Mouse (Mus musculus): ENCODE results near the gene Macrod1. TPM values are rescaled to one million over a fixed set of nuclear protein-coding genes. Genes with fewer than 3 reads are reported as not detected.
A peak's percentile ranks its signal among the peaks of the same experiment; 100 is the strongest.

The Macrod1 gene
- total RNA-seq, 2 experiments from 2014 or later: 3.7 to 17.6 TPM

- ATAC-seq (replicated peaks; ENCODE audit: poor library complexity): no peak
Observed at GRCm38 (mm10) chr19:7164238-7164637, 107.6 kb downstream of the Macrod1 start.

- peak; percentile 35; the same call in 1 of the 2 replicates for ATAC-seq (replicated peaks; ENCODE audit: poor library complexity)
Observed at GRCm38 (mm10) chr19:7164820-7165323, 108.3 kb downstream of the Macrod1 start.

- ATAC-seq (replicated peaks; ENCODE audit: poor library complexity): no peak
Observed at GRCm38 (mm10) chr19:7165509-7166199, 109.0 kb downstream of the Macrod1 start.

GRCm38 (mm10) chr19:7166200-7166711 is 109.6 kb downstream of the Macrod1 start:
- ATAC-seq (replicated peaks; ENCODE audit: poor library complexity): no peak

GRCm38 (mm10) chr19:7166767-7167166 is 110.2 kb downstream of the Macrod1 start:
- no peak for ATAC-seq (replicated peaks; ENCODE audit: poor library complexity)

GRCm38 (mm10) chr19:7168423-7168822 is 111.8 kb downstream of the Macrod1 start:
- ATAC-seq (replicated peaks; ENCODE audit: poor library complexity): no peak

- no peak for ATAC-seq (replicated peaks; ENCODE audit: poor library complexity)
Observed at GRCm38 (mm10) chr19:7170916-7171315, 114.3 kb downstream of the Macrod1 start.

- peak; percentile 31 for ATAC-seq (replicated peaks; ENCODE audit: poor library complexity)
Observed at GRCm38 (mm10) chr19:7171447-7171846, 114.8 kb downstream of the Macrod1 start.

- peak; percentile 46 for ATAC-seq (replicated peaks; ENCODE audit: poor library complexity)
Observed at GRCm38 (mm10) chr19:7172051-7172866, 115.6 kb downstream of the Macrod1 start.

GRCm38 (mm10) chr19:7176041-7176696 is 119.6 kb downstream of the Macrod1 start:
- no peak for ATAC-seq (replicated peaks; ENCODE audit: poor library complexity)

GRCm38 (mm10) chr19:7177804-7178511 is 121.3 kb downstream of the Macrod1 start:
- ATAC-seq (replicated peaks; ENCODE audit: poor library complexity): no peak

GRCm38 (mm10) chr19:7178841-7179452 is 122.3 kb downstream of the Macrod1 start:
- ATAC-seq (replicated peaks; ENCODE audit: poor library complexity): no peak

GRCm38 (mm10) chr19:7180756-7181405 is 124.3 kb downstream of the Macrod1 start:
- ATAC-seq (replicated peaks; ENCODE audit: poor library complexity): no peak

GRCm38 (mm10) chr19:7181496-7181895 is 124.9 kb downstream of the Macrod1 start:
- ATAC-seq (replicated peaks; ENCODE audit: poor library complexity): no peak

GRCm38 (mm10) chr19:7182273-7182949 is 125.8 kb downstream of the Macrod1 start:
- peak; percentile 81 for ATAC-seq (replicated peaks; ENCODE audit: poor library complexity)

GRCm38 (mm10) chr19:7183419-7183818 is 126.8 kb downstream of the Macrod1 start:
- no peak for ATAC-seq (replicated peaks; ENCODE audit: poor library complexity)

GRCm38 (mm10) chr19:7185059-7185458 is 128.4 kb downstream of the Macrod1 start:
- no peak for ATAC-seq (replicated peaks; ENCODE audit: poor library complexity)

GRCm38 (mm10) chr19:7185715-7186291 is 129.2 kb downstream of the Macrod1 start:
- no peak for ATAC-seq (replicated peaks; ENCODE audit: poor library complexity)

GRCm38 (mm10) chr19:7187157-7187556 is 130.5 kb downstream of the Macrod1 start:
- no peak for ATAC-seq (replicated peaks; ENCODE audit: poor library complexity)

All from megakaryocyte progenitor cell, adult 5-6 weeks (primary cell).